Mouse (Mus musculus) heart, postnatal 10 days (tissue): Measurements from ENCODE around the gene BC117090. TPM values are rescaled to one million over a fixed set of nuclear protein-coding genes. Genes with fewer than 3 reads are reported as not detected.
"Not testable (repeated sequence)": the region's sequence is repeated elsewhere in the genome, so short reads cannot be mapped to it uniquely, and the experiment has no call there.

Source experiments
- DNase-seq, 2 experiments: peaks; one replicate each; pipeline ENCODE4 v3.0.0; 2021
- intact Hi-C: fragments of 180-260 bp; cut with DNase I; formaldehyde crosslinking; loops from one replicate; pipeline ENCODE4 v1.15.1; 2025
- total RNA-seq, 2 experiments: library from RNA; stranded (reverse); gene quantifications; 2 replicates each; pipeline ENCODE4 v1.2.3; 2021

The BC117090 gene
- total RNA-seq, result not detected

GRCm38 (mm10) chr16:36334232-36334631 is at the start of gene BC117090:
Gene BC117090 (minus strand): TSS chr16:36334332.
- intact Hi-C loops, result no loop called here
- DNase-seq, result no peak

GRCm38 (mm10) chr16:36367648-36368047 is 33.5 kb upstream of the BC117090 start, which contains the start of gene BC100530:
Gene BC100530 (minus strand): TSS chr16:36367748.
- intact Hi-C loops, result not testable (repeated sequence)

GRCm38 (mm10) chr16:36337171-36337570 is 3.0 kb upstream of the BC117090 start:
- intact Hi-C loops, result no loop called here
- DNase-seq, result peak in 1 of 2 experiments; percentile 4

More at GRCm38 (mm10) chr16:36367648-36368047, 33.5 kb upstream of the BC117090 start, which contains the start of gene BC100530:
- DNase-seq, result not testable (repeated sequence)

- intact Hi-C loops, result no loop called here
- DNase-seq, result no peak
Measured at GRCm38 (mm10) chr16:36319286-36319685, 14.8 kb downstream of the BC117090 start.

GRCm38 (mm10) chr16:36316111-36316510 is 18.0 kb downstream of the BC117090 start:
- intact Hi-C loops, DNase-seq: not testable (repeated sequence)

GRCm38 (mm10) chr16:36307631-36308030 is 26.5 kb downstream of the BC117090 start:
- no peak for DNase-seq
- intact Hi-C loops, result no loop called here

- intact Hi-C loops, result no loop called here
Measured at GRCm38 (mm10) chr16:36289140-36289539, 45.0 kb downstream of the BC117090 start.

GRCm38 (mm10) chr16:36276796-36277195 is 57.3 kb downstream of the BC117090 start, which contains the start of gene Stfa1:
Gene Stfa1 (plus strand): TSS chr16:36276951.
- intact Hi-C loops, DNase-seq: not testable (repeated sequence)

More at GRCm38 (mm10) chr16:36289140-36289539, 45.0 kb downstream of the BC117090 start:
- no peak for DNase-seq

Other genes with a start within 250 kb of the BC117090 start
- not detected for gene Csta1, start 203.1 kb downstream of the BC117090 start, total RNA-seq
- gene Stfa2l1, start 177.5 kb downstream of the BC117090 start, total RNA-seq, result 1 to 10 TPM; 1.5 TPM
- gene Gm5483, start 150.1 kb downstream of the BC117090 start, total RNA-seq, result 1 to 10 TPM; 1.3 to 1.6 TPM
- not detected for gene Gm5416, start 123.9 kb downstream of the BC117090 start, total RNA-seq
- gene 2010005H15Rik, start 112.9 kb downstream of the BC117090 start, total RNA-seq, result not detected
- gene Stfa1, start 57.4 kb downstream of the BC117090 start, total RNA-seq, result 1 to 10 TPM; 1.3 to 2.9 TPM
- 1 to 10 TPM in 1 of 2 experiments, not detected in 1; 1.7 TPM for gene BC100530, start 33.4 kb upstream of the BC117090 start, total RNA-seq
- gene Stfa2, start 74.1 kb upstream of the BC117090 start, total RNA-seq, result under 1 TPM in 1 of 2 experiments, not detected in 1; 0.84 TPM
- 1 to 10 TPM in 1 of 2 experiments, not detected in 1; 1.0 TPM for gene Stfa3, start 121.1 kb upstream of the BC117090 start, total RNA-seq
- gene Casr, start 227.8 kb upstream of the BC117090 start, total RNA-seq, result under 1 TPM in 1 of 2 experiments, not detected in 1; 0.15 TPM